Mouse (Mus musculus): ENCODE measurements around the gene Zglp1. TPM values are rescaled to one million over a fixed set of nuclear protein-coding genes. Genes with fewer than 3 reads are reported as not detected.

Gene Zglp1
- polyA plus RNA-seq, 1 experiment from 2014 or later: 0.68 TPM

MicroRNAs encoded within 50 kb of the gene (microRNA counts, 519-probe panel; counts per million panel counts)
- microRNA mmu-miR-1900: 5,920 counts per million, percentile 68 among the panel's probes with 10 or more counts

Small RNAs within 50 kb of the gene (microRNA-seq; reads per million reads assigned to microRNA genes)
- gene Mir1900: not detected
- gene Mir7082: not detected

Other genes with a start within 250 kb of the Zglp1 start
- not detected in 2 replicates for gene Rdh8, start 248.6 kb downstream of the Zglp1 start, polyA plus RNA-seq (2016; fragmentation: Nextera tagmentation; extraction: Ambion mirVana)
- gene A230050P20Rik, start 198.5 kb downstream of the Zglp1 start, polyA plus RNA-seq (2016; fragmentation: Nextera tagmentation; extraction: Ambion mirVana): 3.1 TPM in 2 replicates
- gene Angptl6, start 187.4 kb downstream of the Zglp1 start, polyA plus RNA-seq (2016; fragmentation: Nextera tagmentation; extraction: Ambion mirVana): 2.2 and 2.3 TPM in 2 replicates
- gene Ppan, start 178.9 kb downstream of the Zglp1 start, polyA plus RNA-seq (2016; fragmentation: Nextera tagmentation; extraction: Ambion mirVana): 78.9 and 82.1 TPM in 2 replicates
- 328 and 335 TPM in 2 replicates for gene Eif3g, start 168.5 kb downstream of the Zglp1 start, polyA plus RNA-seq (2016; fragmentation: Nextera tagmentation; extraction: Ambion mirVana)
- 135 and 144 TPM in 2 replicates for gene Dnmt1, start 107.2 kb downstream of the Zglp1 start, polyA plus RNA-seq (2016; fragmentation: Nextera tagmentation; extraction: Ambion mirVana)
- 52.9 and 53.4 TPM in 2 replicates for gene S1pr2, start 90.3 kb downstream of the Zglp1 start, polyA plus RNA-seq (2016; fragmentation: Nextera tagmentation; extraction: Ambion mirVana)
- gene Mrpl4, start 64.4 kb downstream of the Zglp1 start, polyA plus RNA-seq (2016; fragmentation: Nextera tagmentation; extraction: Ambion mirVana): 134 and 135 TPM in 2 replicates
- 8.8 and 8.9 TPM in 2 replicates for gene Icam1, start 51.1 kb downstream of the Zglp1 start, polyA plus RNA-seq (2016; fragmentation: Nextera tagmentation; extraction: Ambion mirVana)
- 1.9 and 2.5 TPM in 2 replicates for gene Icam4, start 37.7 kb downstream of the Zglp1 start, polyA plus RNA-seq (2016; fragmentation: Nextera tagmentation; extraction: Ambion mirVana)
- gene Icam5, start 35.0 kb downstream of the Zglp1 start, polyA plus RNA-seq (2016; fragmentation: Nextera tagmentation; extraction: Ambion mirVana): 0.22 TPM in 1 of 2 replicates, not detected in the other
- gene Gm49373, start 6.0 kb upstream of the Zglp1 start, polyA plus RNA-seq (2016; fragmentation: Nextera tagmentation; extraction: Ambion mirVana): 1.2 and 1.3 TPM in 2 replicates
- 52.4 and 56.7 TPM in 2 replicates for gene Fdx1l, start 6.5 kb upstream of the Zglp1 start, polyA plus RNA-seq (2016; fragmentation: Nextera tagmentation; extraction: Ambion mirVana)
- gene Gm38431, start 24.9 kb upstream of the Zglp1 start, polyA plus RNA-seq (2016; fragmentation: Nextera tagmentation; extraction: Ambion mirVana): 2.8 and 4.2 TPM in 2 replicates
- gene Raver1, start 24.9 kb upstream of the Zglp1 start, polyA plus RNA-seq (2016; fragmentation: Nextera tagmentation; extraction: Ambion mirVana): 60.8 and 77.0 TPM in 2 replicates
- gene Tyk2, start 64.2 kb upstream of the Zglp1 start, polyA plus RNA-seq (2016; fragmentation: Nextera tagmentation; extraction: Ambion mirVana): 15.0 and 16.1 TPM in 2 replicates
- gene Cdc37, start 82.9 kb upstream of the Zglp1 start, polyA plus RNA-seq (2016; fragmentation: Nextera tagmentation; extraction: Ambion mirVana): 338 and 357 TPM in 2 replicates
- gene Pde4a, start 98.6 kb upstream of the Zglp1 start, polyA plus RNA-seq (2016; fragmentation: Nextera tagmentation; extraction: Ambion mirVana): 4.8 and 5.6 TPM in 2 replicates
- 64.7 and 65.2 TPM in 2 replicates for gene Keap1, start 172.3 kb upstream of the Zglp1 start, polyA plus RNA-seq (2016; fragmentation: Nextera tagmentation; extraction: Ambion mirVana)
- gene S1pr5, start 181.3 kb upstream of the Zglp1 start, polyA plus RNA-seq (2016; fragmentation: Nextera tagmentation; extraction: Ambion mirVana): 0.31 and 0.63 TPM in 2 replicates
- gene Atg4d, start 198.2 kb upstream of the Zglp1 start, polyA plus RNA-seq (2016; fragmentation: Nextera tagmentation; extraction: Ambion mirVana): 29.8 and 34.9 TPM in 2 replicates
- gene Kri1, start 220.9 kb upstream of the Zglp1 start, polyA plus RNA-seq (2016; fragmentation: Nextera tagmentation; extraction: Ambion mirVana): 18.1 and 22.2 TPM in 2 replicates
- 46.1 and 46.9 TPM in 2 replicates for gene Cdkn2d, start 224.3 kb upstream of the Zglp1 start, polyA plus RNA-seq (2016; fragmentation: Nextera tagmentation; extraction: Ambion mirVana)
- gene Ap1m2, start 245.2 kb upstream of the Zglp1 start, polyA plus RNA-seq (2016; fragmentation: Nextera tagmentation; extraction: Ambion mirVana): 9.0 and 9.5 TPM in 2 replicates

Measured in limb, embryonic 12.5 days (tissue).